Mouse (Mus musculus) thymus, adult 2 months (tissue): ENCODE measurements around the gene Gm28308.

Source experiments
- CTCF ChIP-seq: fragments of 200-500 bp; IDR thresholded peaks from 2 replicates; pipeline ENCODE4 v1.5.1; 2012; ENCODE audit warnings: mild to moderate bottlenecking, control low read depth, low read length, moderate library complexity, borderline replicate concordance; ENCODE audit not compliant: control insufficient read depth, poor library complexity, insufficient read depth; ENCODE audit errors: extremely low read depth
- POLR2A ChIP-seq: fragments of 200-500 bp; IDR thresholded peaks from 2 replicates; pipeline ENCODE4 v1.6.1; 2012; ENCODE audit warnings: mild to moderate bottlenecking, low read length, control low read depth, moderate library complexity; ENCODE audit not compliant: control insufficient read depth, poor library complexity, insufficient read depth; ENCODE audit errors: extremely low read depth

GRCm38 (mm10) chr6:52156551-52157200, 56.5 kb downstream of the Gm28308 start:
- no peak for TF ChIP-seq CTCF
- TF ChIP-seq POLR2A: no peak
